Mouse (Mus musculus): ENCODE results near the gene Ooep. TPM values are rescaled to one million over a fixed set of nuclear protein-coding genes. Genes with fewer than 3 reads are reported as not detected.

Gene Ooep
- total and polyA plus RNA-seq, 3 experiments = not detected

GRCm38 (mm10) chr9:78400570-78400969 is 22.0 kb upstream of the Ooep start:
- no peaks in the 10 kb centered on the region for H3K9me3 ChIP-seq (replicated peaks; ENCODE audit: insufficient read depth, low read length)
- no peak for DNase-seq (ENCODE audit: low read depth, low spot score)
- H3K4me1 ChIP-seq (ENCODE audit: control insufficient read depth in 1 of 2, insufficient read depth in 2 of 2, low read length in 2 of 2) = peaks cover 2 to 4% of the 10 kb centered on the region in 2 experiments; a peak in 3 of 4 replicates
- no peak overlapping the region for H3K27ac ChIP-seq (ENCODE audit: control insufficient read depth, low read depth, low read length)
- TF ChIP-seq CHD1 (IDR thresholded peaks at IDR 0.05; ENCODE audit: low read depth, low read length) (no peak), TCF12 (IDR thresholded peaks at IDR 0.05; ENCODE audit: low read depth, low read length) (no peak)
- peaks cover 13% of the 10 kb centered on the region for H3K79me2 ChIP-seq (ENCODE audit: control insufficient read depth, insufficient read depth, low read length, poor library complexity)
- H3K27me3 ChIP-seq (ENCODE audit: control insufficient read depth in 1 of 2, insufficient read depth in 2 of 2, low read length in 2 of 2) = no peaks in the 10 kb centered on the region
- peaks cover 9 to 11% of the 10 kb centered on the region in 2 experiments for H3K36me3 ChIP-seq (ENCODE audit: control insufficient read depth in 1 of 2, insufficient read depth in 2 of 2, low read length in 2 of 2)
- no peak overlapping the region for H3K9ac ChIP-seq (ENCODE audit: control insufficient read depth, low read depth, low read length, poor library complexity, severe bottlenecking)
- no peak overlapping the region for H3K4me3 ChIP-seq (ENCODE audit: control insufficient read depth in 1 of 2, insufficient read depth in 1 of 2, low read depth in 2 of 2, low read length in 2 of 2)

DNA sequence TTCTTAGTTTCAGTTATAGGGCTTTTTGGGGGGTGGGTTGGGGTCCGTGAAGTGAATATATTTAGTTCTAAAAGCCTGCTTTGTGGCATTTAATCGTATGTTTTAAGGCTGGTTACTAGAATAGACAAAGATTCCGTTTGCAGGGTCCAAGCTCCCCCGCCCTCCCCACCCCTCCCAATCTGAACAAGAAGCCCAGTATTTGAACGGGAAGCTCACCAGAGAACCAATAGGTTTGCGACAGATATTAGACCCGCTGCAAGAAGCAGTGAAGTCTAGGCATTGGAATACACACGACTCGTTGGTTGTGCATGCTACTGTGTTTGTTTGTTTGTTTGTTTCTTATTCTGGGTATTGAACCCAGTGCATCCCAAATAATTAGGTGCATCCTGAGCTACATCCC is 18.0 kb upstream of the Ooep start:
- DNase-seq (ENCODE audit: low read depth, low spot score) = peak; percentile 68
- H3K27ac ChIP-seq (ENCODE audit: control insufficient read depth, low read depth, low read length) = peak overlapping the region; percentile 62
- peak overlapping the region; percentile 77 for H3K9ac ChIP-seq (ENCODE audit: control insufficient read depth, low read depth, low read length, poor library complexity, severe bottlenecking)
- peaks cover 17% of the 10 kb centered on the region for H3K79me2 ChIP-seq (ENCODE audit: control insufficient read depth, insufficient read depth, low read length, poor library complexity)
- H3K36me3 ChIP-seq (ENCODE audit: control insufficient read depth in 1 of 2, insufficient read depth in 2 of 2, low read length in 2 of 2) = peaks cover 2 to 15% of the 10 kb centered on the region in 2 experiments
- no peaks in the 10 kb centered on the region for H3K27me3 ChIP-seq (ENCODE audit: control insufficient read depth in 1 of 2, insufficient read depth in 2 of 2, low read length in 2 of 2)
- no peaks in the 10 kb centered on the region for H3K9me3 ChIP-seq (replicated peaks; ENCODE audit: insufficient read depth, low read length)
- TF ChIP-seq EP300 (IDR thresholded peaks at IDR 0.05; ENCODE audit: low read depth in 1 of 2, low read length in 2 of 2) = 0 out of 4 replicates have a peak, but pooled peaks of 1 of the 2 experiments have one; percentile 1
- TF ChIP-seq MYC (IDR thresholded peaks at IDR 0.05; ENCODE audit: low read depth, low read length) = no peak
- TF ChIP-seq USF1 (IDR thresholded peaks at IDR 0.05; ENCODE audit: low read depth, low read length) = no peak
- peak; percentile 28; the same call in 1 of the 2 replicates for TF ChIP-seq HCFC1 (IDR thresholded peaks at IDR 0.05; ENCODE audit: low read depth, low read length)
- no peak for TF ChIP-seq TCF12 (IDR thresholded peaks at IDR 0.05; ENCODE audit: low read depth, low read length)
- no peak for TF ChIP-seq ZNF384 (IDR thresholded peaks at IDR 0.05; ENCODE audit: low read depth, low read length)
- no peak for TF ChIP-seq POLR2AphosphoS5 (IDR thresholded peaks at IDR 0.05; ENCODE audit: borderline replicate concordance, low read depth, low read length)
- TF ChIP-seq SIN3A (IDR thresholded peaks at IDR 0.05; ENCODE audit: low read length) = 0 out of 2 replicates have a peak, but pooled peaks have one; percentile 33
- TF ChIP-seq MEF2A (IDR thresholded peaks at IDR 0.05; ENCODE audit: extremely low read depth, insufficient replicate concordance, low read depth, low read length, poor library complexity, severe bottlenecking) = no peak
- 0 out of 2 replicates have a peak, but pooled peaks have one; percentile 15 for TF ChIP-seq TBP (IDR thresholded peaks at IDR 0.05; ENCODE audit: low read depth, low read length)
- TF ChIP-seq MAZ (IDR thresholded peaks at IDR 0.05; ENCODE audit: low read depth, low read length) = peak; percentile 51; the same call in 1 of the 2 replicates
- TF ChIP-seq ZC3H11A (IDR thresholded peaks at IDR 0.05; ENCODE audit: low read depth, low read length) = no peak
- TF ChIP-seq POLR2A (IDR thresholded peaks at IDR 0.05; ENCODE audit: control insufficient read depth in 1 of 2, insufficient read depth in 1 of 2, low read depth in 1 of 2, low read length in 2 of 2, poor library complexity in 1 of 2) = no peak
- TF ChIP-seq KAT2A (conservative IDR thresholded peaks at IDR 0.05; ENCODE audit: low read depth, low read length) = no peak
- H3K4me1 ChIP-seq (ENCODE audit: control insufficient read depth in 1 of 2, insufficient read depth in 2 of 2, low read length in 2 of 2) = peaks cover 6 to 11% of the 10 kb centered on the region in 2 experiments; a peak in 3 of 4 replicates
- peak overlapping the region; percentile 80 to 87 for H3K4me3 ChIP-seq (ENCODE audit: control insufficient read depth in 1 of 2, insufficient read depth in 1 of 2, low read depth in 2 of 2, low read length in 2 of 2)
